Mouse (Mus musculus): ENCODE data around the gene Rassf6. TPM values are rescaled to one million over a fixed set of nuclear protein-coding genes. Genes with fewer than 3 reads are reported as not detected.

Gene Rassf6
- polyA plus RNA-seq, 1 experiment: not detected

- peak overlapping the region; percentile 52 for H3K4me3 ChIP-seq (ENCODE audit: insufficient read depth, low read depth, low read length)
- no peak overlapping the region for H3K27ac ChIP-seq (ENCODE audit: insufficient read depth, low read depth, low read length)
- H3K4me1 ChIP-seq (ENCODE audit: control insufficient read depth, insufficient read depth, low read length): no peaks in the 10 kb centered on the region
- 21% methylated on average over 25 of the region's 25 CpGs for WGBS
- TF ChIP-seq CTCF (IDR thresholded peaks at IDR 0.05; ENCODE audit: insufficient read depth, low read depth, low read length): peak; percentile 80
- no peak for TF ChIP-seq POLR2A (IDR thresholded peaks at IDR 0.05; ENCODE audit: insufficient read depth, low read depth, low read length)
Observed at GRCm38 (mm10) chr5:90588708-90589595, 51.5 kb downstream of the Rassf6 start.

- no peak overlapping the region for H3K27ac ChIP-seq (ENCODE audit: insufficient read depth, low read depth, low read length)
- TF ChIP-seq CTCF (IDR thresholded peaks at IDR 0.05; ENCODE audit: insufficient read depth, low read depth, low read length) (no peak), POLR2A (IDR thresholded peaks at IDR 0.05; ENCODE audit: insufficient read depth, low read depth, low read length) (no peak)
- no peaks in the 10 kb centered on the region for H3K4me1 ChIP-seq (ENCODE audit: control insufficient read depth, insufficient read depth, low read length)
- 97% methylated on average over 5 of the region's 5 CpGs for WGBS
- no peak overlapping the region for H3K4me3 ChIP-seq (ENCODE audit: insufficient read depth, low read depth, low read length)
Observed at GRCm38 (mm10) chr5:90588104-90588503, 52.4 kb downstream of the Rassf6 start.

- no peak for TF ChIP-seq POLR2A (IDR thresholded peaks at IDR 0.05; ENCODE audit: insufficient read depth, low read depth, low read length)
- TF ChIP-seq CTCF (IDR thresholded peaks at IDR 0.05; ENCODE audit: insufficient read depth, low read depth, low read length): no peak
- Histone ChIP-seq H3K4me3 (ENCODE audit: insufficient read depth, low read depth, low read length) (no peak overlapping the region), H3K27ac (ENCODE audit: insufficient read depth, low read depth, low read length) (no peak overlapping the region), H3K4me1 (ENCODE audit: control insufficient read depth, insufficient read depth, low read length) (no peaks in the 10 kb centered on the region)
- 78% methylated on average over 5 of the region's 5 CpGs for WGBS
Observed at GRCm38 (mm10) chr5:90586511-90586910, 53.9 kb downstream of the Rassf6 start.

GRCm38 (mm10) chr5:90584799-90585198, 55.7 kb downstream of the Rassf6 start:
- no peak for TF ChIP-seq CTCF (IDR thresholded peaks at IDR 0.05; ENCODE audit: insufficient read depth, low read depth, low read length)
- no peak for TF ChIP-seq POLR2A (IDR thresholded peaks at IDR 0.05; ENCODE audit: insufficient read depth, low read depth, low read length)
- Histone ChIP-seq H3K4me1 (ENCODE audit: control insufficient read depth, insufficient read depth, low read length) (no peaks in the 10 kb centered on the region), H3K4me3 (ENCODE audit: insufficient read depth, low read depth, low read length) (no peak overlapping the region), H3K27ac (ENCODE audit: insufficient read depth, low read depth, low read length) (no peak overlapping the region)
- 81% methylated on average over 7 of the region's 7 CpGs for WGBS

- WGBS: 90% methylated on average over 6 of the region's 6 CpGs
- Histone ChIP-seq H3K4me3 (ENCODE audit: insufficient read depth, low read depth, low read length) (no peak overlapping the region), H3K4me1 (ENCODE audit: control insufficient read depth, insufficient read depth, low read length) (no peaks in the 10 kb centered on the region), H3K27ac (ENCODE audit: insufficient read depth, low read depth, low read length) (no peak overlapping the region)
- TF ChIP-seq CTCF (IDR thresholded peaks at IDR 0.05; ENCODE audit: insufficient read depth, low read depth, low read length) (no peak), POLR2A (IDR thresholded peaks at IDR 0.05; ENCODE audit: insufficient read depth, low read depth, low read length) (no peak)
Observed at GRCm38 (mm10) chr5:90582179-90582578, 58.3 kb downstream of the Rassf6 start.

GRCm38 (mm10) chr5:90579556-90579955, 60.9 kb downstream of the Rassf6 start:
- TF ChIP-seq POLR2A (IDR thresholded peaks at IDR 0.05; ENCODE audit: insufficient read depth, low read depth, low read length) (no peak), CTCF (IDR thresholded peaks at IDR 0.05; ENCODE audit: insufficient read depth, low read depth, low read length) (no peak)
- no peak overlapping the region for H3K4me3 ChIP-seq (ENCODE audit: insufficient read depth, low read depth, low read length)
- H3K27ac ChIP-seq (ENCODE audit: insufficient read depth, low read depth, low read length): no peak overlapping the region
- no peaks in the 10 kb centered on the region for H3K4me1 ChIP-seq (ENCODE audit: control insufficient read depth, insufficient read depth, low read length)
- 92% methylated on average over 9 of the region's 9 CpGs for WGBS

- H3K27ac ChIP-seq (ENCODE audit: insufficient read depth, low read depth, low read length): no peak overlapping the region
- WGBS: 92% methylated on average over 9 of the region's 9 CpGs
- TF ChIP-seq POLR2A (IDR thresholded peaks at IDR 0.05; ENCODE audit: insufficient read depth, low read depth, low read length) (no peak), CTCF (IDR thresholded peaks at IDR 0.05; ENCODE audit: insufficient read depth, low read depth, low read length) (no peak)
- H3K4me1 ChIP-seq (ENCODE audit: control insufficient read depth, insufficient read depth, low read length): no peaks in the 10 kb centered on the region
- H3K4me3 ChIP-seq (ENCODE audit: insufficient read depth, low read depth, low read length): no peak overlapping the region
Observed at GRCm38 (mm10) chr5:90577751-90578150, 62.7 kb downstream of the Rassf6 start.

- H3K4me1 ChIP-seq (ENCODE audit: control insufficient read depth, insufficient read depth, low read length): no peaks in the 10 kb centered on the region
- no peak overlapping the region for H3K4me3 ChIP-seq (ENCODE audit: insufficient read depth, low read depth, low read length)
- WGBS: 19% methylated on average over 3 of the region's 3 CpGs
- H3K27ac ChIP-seq (ENCODE audit: insufficient read depth, low read depth, low read length): no peak overlapping the region
- no peak for TF ChIP-seq POLR2A (IDR thresholded peaks at IDR 0.05; ENCODE audit: insufficient read depth, low read depth, low read length)
Observed at GRCm38 (mm10) chr5:90571216-90571615, 69.2 kb downstream of the Rassf6 start.

- no peak overlapping the region for H3K4me3 ChIP-seq (ENCODE audit: insufficient read depth, low read depth, low read length)
- H3K27ac ChIP-seq (ENCODE audit: insufficient read depth, low read depth, low read length): no peak overlapping the region
- peaks cover 3% of the 10 kb centered on the region; the same call in 1 of the 2 replicates for H3K4me1 ChIP-seq (ENCODE audit: control insufficient read depth, insufficient read depth, low read length)
- TF ChIP-seq CTCF (IDR thresholded peaks at IDR 0.05; ENCODE audit: insufficient read depth, low read depth, low read length): no peak
- TF ChIP-seq POLR2A (IDR thresholded peaks at IDR 0.05; ENCODE audit: insufficient read depth, low read depth, low read length): no peak
Observed at GRCm38 (mm10) chr5:90568338-90568737, 72.1 kb downstream of the Rassf6 start.

Data from olfactory bulb, adult 2 months (tissue).